Mouse (Mus musculus) ES-E14 (cell line): ENCODE data around the gene Lgals1. TPM values are rescaled to one million over a fixed set of nuclear protein-coding genes. Genes with fewer than 3 reads are reported as not detected.

ENCODE experiments used
- DNase-seq: peaks from one replicate; pipeline ENCODE4 v3.0.0-alpha.2; 2013; ENCODE audit warnings: low read depth, low spot score
- H3K27ac ChIP-seq: 2 replicates; pipeline ENCODE4 v1.5.1; 2012; ENCODE audit warnings: low read depth, mild to moderate bottlenecking, low read length, moderate library complexity, mixed read lengths; ENCODE audit not compliant: poor library complexity, insufficient read depth, severe bottlenecking
- H3K36me3 ChIP-seq: 2 replicates; pipeline ENCODE4 v1.6.1; 2012; ENCODE audit warnings: mild to moderate bottlenecking, low read length, moderate library complexity, mixed read lengths; ENCODE audit not compliant: control insufficient read depth, poor library complexity, insufficient read depth, severe bottlenecking
- H3K4me1 ChIP-seq, 2 experiments: fragments of 150-350 bp in 1 of 2; sonication (generic) in 1 of 2; 2 replicates each; pipeline ENCODE4 v1.6.1; 2012; ENCODE audit warnings: low read length in 2 of 2, mild to moderate bottlenecking in 1 of 2, mixed read lengths in 1 of 2; ENCODE audit not compliant: control insufficient read depth in 2 of 2, insufficient read depth in 2 of 2, poor library complexity in 1 of 2
- H3K4me3 ChIP-seq, 2 experiments: fragments of 150-350 bp in 1 of 2; sonication (generic) in 1 of 2; 2 replicates each; pipeline ENCODE4 v1.5.1; 2012; ENCODE audit warnings: low read length in 2 of 2, low read depth in 1 of 2, mild to moderate bottlenecking in 1 of 2, mixed read lengths in 1 of 2; ENCODE audit not compliant: insufficient read depth in 1 of 2, poor library complexity in 1 of 2, severe bottlenecking in 1 of 2
- H3K9ac ChIP-seq: 2 replicates; pipeline ENCODE4 v1.6.1; 2012; ENCODE audit warnings: low read depth, mild to moderate bottlenecking, low read length, mixed read lengths; ENCODE audit not compliant: poor library complexity, insufficient read depth, severe bottlenecking
- H3K9me3 ChIP-seq: fragments of 150-350 bp; sonication (generic); 2 replicates; pipeline ENCODE4 v1.6.1; 2012; ENCODE audit warnings: low read depth, mild to moderate bottlenecking, low read length; ENCODE audit not compliant: control insufficient read depth, insufficient read depth
- CHD2 ChIP-seq: IDR thresholded peaks from 2 replicates; pipeline ENCODE4 v1.6.1; 2014; ENCODE audit warnings: mild to moderate bottlenecking, low read depth, low read length, inconsistent platforms
- HCFC1 ChIP-seq: IDR thresholded peaks from 2 replicates; pipeline ENCODE4 v1.6.1; 2012; ENCODE audit warnings: low read length, inconsistent platforms, borderline replicate concordance; ENCODE audit not compliant: insufficient read depth
- MAFK ChIP-seq: IDR thresholded peaks from 2 replicates; pipeline ENCODE4 v1.6.1; 2014; ENCODE audit warnings: mild to moderate bottlenecking, low read depth, low read length, inconsistent platforms; ENCODE audit not compliant: insufficient read depth
- ZC3H11A ChIP-seq: IDR thresholded peaks from 2 replicates; pipeline ENCODE4 v1.6.1; 2012; ENCODE audit warnings: low read depth, mild to moderate bottlenecking, inconsistent platforms, low read length, borderline replicate concordance
- ZNF384 ChIP-seq: IDR thresholded peaks from 2 replicates; pipeline ENCODE4 v1.6.1; 2012; ENCODE audit warnings: low read depth, low read length, inconsistent platforms
- in situ Hi-C, 2 experiments: fragments of 600-800 bp; cut with MboI; formaldehyde crosslinking; loops; one replicate each; pipeline ENCODE4 v1.15.1; 2025; ENCODE audit warnings: low sequenced_read_pairs in 2 of 2, inconsistent platforms in 1 of 2; ENCODE audit not compliant: unreplicated experiment in 2 of 2
- total RNA-seq: library from RNA; depleted of rRNA; stranded (reverse); fragments of 300-350 nt; gene quantifications from 2 replicates; pipeline ENCODE4 v1.2.3, GENCODE M21; 2012

The Lgals1 gene
- total RNA-seq, 1 experiment, result 1,081 TPM

GRCm38 (mm10) chr15:78956351-78956750, 29.8 kb downstream of the Lgals1 start:
- H3K27ac ChIP-seq, result no peak overlapping the region
- no peak for TF ChIP-seq CHD2
- TF ChIP-seq HCFC1, result no peak
- no peak for TF ChIP-seq ZNF384
- TF ChIP-seq MAFK, result peak; percentile 60; the same call in 1 of the 2 replicates
- H3K9ac ChIP-seq, result no peak overlapping the region
- DNase-seq, result peak; percentile 33
- H3K4me3 ChIP-seq, result no peak overlapping the region
- H3K36me3 ChIP-seq, result no peaks in the 10 kb centered on the region
- H3K4me1 ChIP-seq, result peaks cover 3 to 11% of the 10 kb centered on the region in 2 experiments; a peak in 2 of 4 replicates
- in situ Hi-C loops, result no loop called here
- H3K9me3 ChIP-seq, result no peaks in the 10 kb centered on the region

GRCm38 (mm10) chr15:78957021-78957420, 30.5 kb downstream of the Lgals1 start:
- H3K4me3 ChIP-seq, result 0 out of 4 replicates have a peak overlapping the region, but pooled peaks of 1 of the 2 experiments have one; percentile 6
- DNase-seq, result no peak
- no peak overlapping the region for H3K9ac ChIP-seq
- TF ChIP-seq HCFC1 (no peak), MAFK (no peak), ZC3H11A (no peak), ZNF384 (no peak), CHD2 (no peak)
- H3K27ac ChIP-seq, result no peak overlapping the region
- in situ Hi-C loops, result no loop called here
- H3K4me1 ChIP-seq, result peaks cover 3 to 11% of the 10 kb centered on the region in 2 experiments; a peak in 2 of 4 replicates
- no peaks in the 10 kb centered on the region for H3K9me3 ChIP-seq
- no peaks in the 10 kb centered on the region for H3K36me3 ChIP-seq

GRCm38 (mm10) chr15:78959537-78959936, 33.0 kb downstream of the Lgals1 start:
- peaks cover 3 to 11% of the 10 kb centered on the region in 2 experiments; a peak in 2 of 4 replicates for H3K4me1 ChIP-seq
- no peaks in the 10 kb centered on the region for H3K36me3 ChIP-seq
- no peak overlapping the region for H3K4me3 ChIP-seq
- H3K9ac ChIP-seq, result no peak overlapping the region
- TF ChIP-seq HCFC1 (no peak), MAFK (no peak), CHD2 (no peak), ZC3H11A (no peak), ZNF384 (no peak)
- in situ Hi-C loops, result no loop called here
- H3K27ac ChIP-seq, result no peak overlapping the region
- DNase-seq, result no peak
- no peaks in the 10 kb centered on the region for H3K9me3 ChIP-seq

- no peaks in the 10 kb centered on the region for H3K9me3 ChIP-seq
- in situ Hi-C loops, result no loop called here
- TF ChIP-seq ZC3H11A (no peak), CHD2 (no peak), HCFC1 (no peak), MAFK (no peak), ZNF384 (no peak)
- DNase-seq, result no peak
- peaks cover 3 to 11% of the 10 kb centered on the region in 2 experiments; a peak in 2 of 4 replicates for H3K4me1 ChIP-seq
- no peaks in the 10 kb centered on the region for H3K36me3 ChIP-seq
- H3K9ac ChIP-seq, result no peak overlapping the region
- no peak overlapping the region for H3K4me3 ChIP-seq
- no peak overlapping the region for H3K27ac ChIP-seq
These were observed 33.6 kb downstream of the Lgals1 start for GRCm38 (mm10) chr15:78960088-78960487.
